Mouse (Mus musculus): Measurements from ENCODE around the gene Cldn14.
"Not testable (repeated sequence)": the region's sequence is repeated elsewhere in the genome, so short reads cannot be mapped to it uniquely, and the experiment has no call there.

The Cldn14 gene

DNA sequence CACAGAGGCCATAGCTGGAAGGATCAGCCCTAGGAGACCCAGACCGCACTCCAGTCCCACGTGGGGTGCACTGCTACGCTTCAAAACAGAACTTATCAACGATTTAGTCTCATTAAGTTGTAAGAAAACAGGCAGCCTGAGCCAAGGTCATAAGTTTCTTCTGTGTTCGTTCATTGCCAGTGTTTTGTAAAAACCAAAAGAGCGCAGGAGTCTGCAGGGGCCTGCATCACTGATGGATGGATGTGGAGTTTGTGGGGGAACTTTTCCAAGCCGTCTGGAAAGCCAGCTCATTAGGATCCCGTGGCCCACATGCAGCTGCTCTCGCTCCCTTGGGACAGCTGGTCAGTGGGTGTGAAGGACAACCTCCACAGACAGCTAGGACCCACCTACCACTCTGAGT lies 25.1 kb downstream of the Cldn14 start:
- no peaks in the 10 kb centered on the region for H3K27me3 ChIP-seq (ENCODE audit: insufficient read depth, low read length)

DNA sequence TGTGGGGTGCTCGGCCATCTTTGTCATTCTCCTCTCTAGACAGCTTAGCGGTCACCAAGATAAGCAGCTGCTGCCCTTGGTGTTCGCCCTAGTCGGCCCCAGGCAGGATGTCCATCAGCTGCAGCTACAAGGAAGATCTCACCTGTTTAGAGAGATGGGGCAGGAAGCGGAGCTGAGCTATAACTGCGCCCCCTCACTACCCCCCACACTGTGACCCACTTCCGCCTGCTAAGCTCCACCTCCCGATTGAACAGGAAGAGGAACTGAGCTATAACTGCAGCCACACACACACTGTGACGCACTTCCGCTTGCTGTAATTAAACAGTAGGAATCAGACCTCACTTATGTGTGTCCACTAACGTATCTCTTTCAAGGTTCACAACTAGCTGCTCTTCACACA lies 26.3 kb downstream of the Cldn14 start:
- H3K4me3 ChIP-seq (replicated peaks; ENCODE audit: low read length), result peak overlapping the region; percentile 65
- H3K4me1 ChIP-seq (replicated peaks; ENCODE audit: low read depth, low read length), result peaks cover 54% of the 10 kb centered on the region
- H3K27me3 ChIP-seq (ENCODE audit: insufficient read depth, low read length), result no peaks in the 10 kb centered on the region
- peaks cover 5% of the 10 kb centered on the region for H3K9me3 ChIP-seq (ENCODE audit: low read length)
- H3K36me3 ChIP-seq (ENCODE audit: insufficient read depth, low read length), result no peaks in the 10 kb centered on the region
- TF ChIP-seq NANOG (IDR thresholded peaks at IDR 0.05; ENCODE audit: borderline replicate concordance, low read length) (no peak), CTCF (conservative IDR thresholded peaks at IDR 0.05; ENCODE audit: low read length) (no peak), POU5F1 (IDR thresholded peaks at IDR 0.05; ENCODE audit: borderline replicate concordance, low read length) (no peak)

More for the DNA sequence above, 25.1 kb downstream of the Cldn14 start:
- TF ChIP-seq CTCF (conservative IDR thresholded peaks at IDR 0.05; ENCODE audit: low read length), result no peak
- TF ChIP-seq POU5F1 (IDR thresholded peaks at IDR 0.05; ENCODE audit: borderline replicate concordance, low read length), result no peak
- TF ChIP-seq NANOG (IDR thresholded peaks at IDR 0.05; ENCODE audit: borderline replicate concordance, low read length), result no peak
- H3K4me3 ChIP-seq (replicated peaks; ENCODE audit: low read length), result peak overlapping the region; percentile 65
- H3K9me3 ChIP-seq (ENCODE audit: low read length), result peaks cover 5% of the 10 kb centered on the region
- no peaks in the 10 kb centered on the region for H3K36me3 ChIP-seq (ENCODE audit: insufficient read depth, low read length)
- peaks cover 45% of the 10 kb centered on the region for H3K4me1 ChIP-seq (replicated peaks; ENCODE audit: low read depth, low read length)

DNA sequence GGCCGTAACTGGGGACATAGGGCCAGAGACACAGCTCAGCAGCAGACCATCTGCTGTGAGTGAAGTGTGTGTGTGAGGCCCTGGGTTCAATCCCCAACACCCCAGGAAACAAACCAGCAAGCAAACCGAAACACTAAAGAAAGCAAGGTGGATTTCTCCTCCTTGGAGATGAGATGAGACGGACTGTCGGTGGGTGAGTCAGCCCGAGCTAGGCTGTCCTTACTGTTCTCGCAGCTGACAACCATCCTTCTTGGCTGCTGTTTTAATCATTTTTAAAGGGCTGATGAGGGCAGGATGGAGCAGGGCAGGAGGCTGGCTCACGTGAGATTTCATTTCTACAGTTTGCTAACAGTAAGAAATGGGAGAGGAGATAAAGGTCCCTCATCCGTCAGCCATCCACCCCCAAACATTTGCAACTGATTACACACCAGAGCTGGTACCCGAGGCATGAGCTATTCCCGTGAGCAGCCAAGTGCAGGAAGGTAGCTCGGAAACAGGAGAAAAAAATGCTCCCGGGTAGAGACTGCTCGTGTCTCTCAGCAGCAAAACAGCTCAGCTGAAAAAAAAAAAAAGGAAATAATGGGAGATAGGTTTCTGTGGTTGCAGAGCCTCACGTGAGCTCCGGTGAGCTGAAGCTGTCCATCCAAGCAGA lies 27.3 kb downstream of the Cldn14 start:
- H3K4me3 ChIP-seq (replicated peaks; ENCODE audit: low read length), result 0 out of 2 replicates have a peak overlapping the region, but pooled peaks have one; percentile 65
- no peaks in the 10 kb centered on the region for H3K27me3 ChIP-seq (ENCODE audit: insufficient read depth, low read length)
- TF ChIP-seq NANOG (IDR thresholded peaks at IDR 0.05; ENCODE audit: borderline replicate concordance, low read length) (no peak), POU5F1 (IDR thresholded peaks at IDR 0.05; ENCODE audit: borderline replicate concordance, low read length) (no peak), CTCF (conservative IDR thresholded peaks at IDR 0.05; ENCODE audit: low read length) (no peak)
- H3K9me3 ChIP-seq (ENCODE audit: low read length), result peaks cover 7% of the 10 kb centered on the region
- no peaks in the 10 kb centered on the region for H3K36me3 ChIP-seq (ENCODE audit: insufficient read depth, low read length)
- H3K4me1 ChIP-seq (replicated peaks; ENCODE audit: low read depth, low read length), result peaks cover 55% of the 10 kb centered on the region

DNA sequence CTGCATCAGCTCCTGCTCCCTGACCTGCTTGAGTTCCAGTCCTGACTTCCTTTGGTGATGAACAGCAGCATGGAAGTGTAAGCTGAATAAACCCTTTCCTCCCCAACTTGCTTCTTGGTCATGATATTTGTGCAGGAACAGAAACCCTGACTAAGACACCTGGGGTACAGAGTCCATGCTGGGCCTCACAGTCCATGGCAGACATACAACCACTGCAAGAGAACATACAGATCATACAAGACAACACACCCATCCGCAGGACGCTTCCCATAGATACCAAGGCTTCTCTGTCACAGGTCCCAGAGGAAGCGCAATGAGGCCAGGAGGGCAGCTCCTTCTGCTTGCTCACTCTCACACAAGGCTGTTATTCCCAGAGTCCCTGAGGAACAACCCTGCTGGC lies 28.3 kb downstream of the Cldn14 start:
- Histone ChIP-seq H3K9me3 (ENCODE audit: low read length) (peaks cover 11% of the 10 kb centered on the region), H3K4me1 (replicated peaks; ENCODE audit: low read depth, low read length) (peaks cover 60% of the 10 kb centered on the region)
- not testable (repeated sequence) for H3K36me3 ChIP-seq (ENCODE audit: insufficient read depth, low read length); H3K27me3 ChIP-seq (ENCODE audit: insufficient read depth, low read length); H3K4me3 ChIP-seq (replicated peaks; ENCODE audit: low read length)

DNA sequence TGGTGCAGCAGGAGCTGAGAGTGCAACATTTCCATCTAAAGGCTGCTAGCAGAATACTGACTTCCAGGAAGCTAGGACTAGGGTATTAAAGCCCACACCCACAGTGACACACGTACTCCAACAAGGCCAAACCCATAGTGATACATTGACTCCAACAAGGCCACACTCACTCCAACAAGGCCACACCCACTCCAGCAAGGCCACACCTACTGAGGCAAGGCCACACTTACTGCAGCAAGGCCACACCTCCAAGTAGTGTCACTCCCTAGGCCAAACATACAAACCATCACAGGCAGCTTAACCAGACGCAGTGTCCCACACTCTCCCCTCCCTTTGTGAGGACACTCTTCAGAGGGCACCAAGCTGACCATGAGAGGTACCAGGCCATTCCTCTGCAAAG lies 29.3 kb downstream of the Cldn14 start:
- H3K4me3 ChIP-seq (replicated peaks; ENCODE audit: low read length), result 0 out of 2 replicates have a peak overlapping the region, but pooled peaks have one; percentile 52
- H3K4me1 ChIP-seq (replicated peaks; ENCODE audit: low read depth, low read length), result peaks cover 67% of the 10 kb centered on the region
- H3K27me3 ChIP-seq (ENCODE audit: insufficient read depth, low read length), result no peaks in the 10 kb centered on the region
- TF ChIP-seq POU5F1 (IDR thresholded peaks at IDR 0.05; ENCODE audit: borderline replicate concordance, low read length) (no peak), NANOG (IDR thresholded peaks at IDR 0.05; ENCODE audit: borderline replicate concordance, low read length) (no peak), CTCF (conservative IDR thresholded peaks at IDR 0.05; ENCODE audit: low read length) (no peak)
- H3K36me3 ChIP-seq (ENCODE audit: insufficient read depth, low read length), result no peaks in the 10 kb centered on the region
- H3K9me3 ChIP-seq (ENCODE audit: low read length), result peaks cover 7% of the 10 kb centered on the region; the same call in 1 of the 2 replicates

DNA sequence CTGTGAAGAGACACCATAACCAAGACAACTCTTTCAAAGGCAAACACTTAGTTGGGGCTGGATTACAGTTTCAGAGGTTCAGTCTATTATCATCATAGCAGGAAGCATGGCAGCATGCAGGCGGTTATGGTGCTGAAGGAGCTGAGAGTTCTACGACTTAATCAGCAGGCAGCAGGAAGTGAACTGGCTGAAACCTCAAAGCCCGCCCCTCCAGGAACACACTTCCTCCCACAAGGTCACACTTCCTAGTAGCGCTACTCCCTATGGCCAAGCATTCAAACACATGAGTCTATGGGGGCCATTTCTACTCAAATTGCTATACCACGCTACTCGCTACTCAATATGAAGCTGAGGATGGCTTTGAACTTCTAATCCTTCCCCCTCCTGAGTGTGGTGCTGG lies 31.1 kb downstream of the Cldn14 start:
- TF ChIP-seq CTCF (conservative IDR thresholded peaks at IDR 0.05; ENCODE audit: low read length) (no peak), POU5F1 (IDR thresholded peaks at IDR 0.05; ENCODE audit: borderline replicate concordance, low read length) (no peak), NANOG (IDR thresholded peaks at IDR 0.05; ENCODE audit: borderline replicate concordance, low read length) (no peak)
- H3K9me3 ChIP-seq (ENCODE audit: low read length), result peaks cover 7% of the 10 kb centered on the region; the same call in 1 of the 2 replicates
- H3K4me3 ChIP-seq (replicated peaks; ENCODE audit: low read length), result no peak overlapping the region
- H3K27me3 ChIP-seq (ENCODE audit: insufficient read depth, low read length), result no peaks in the 10 kb centered on the region
- H3K36me3 ChIP-seq (ENCODE audit: insufficient read depth, low read length), result no peaks in the 10 kb centered on the region
- H3K4me1 ChIP-seq (replicated peaks; ENCODE audit: low read depth, low read length), result peaks cover 67% of the 10 kb centered on the region

DNA sequence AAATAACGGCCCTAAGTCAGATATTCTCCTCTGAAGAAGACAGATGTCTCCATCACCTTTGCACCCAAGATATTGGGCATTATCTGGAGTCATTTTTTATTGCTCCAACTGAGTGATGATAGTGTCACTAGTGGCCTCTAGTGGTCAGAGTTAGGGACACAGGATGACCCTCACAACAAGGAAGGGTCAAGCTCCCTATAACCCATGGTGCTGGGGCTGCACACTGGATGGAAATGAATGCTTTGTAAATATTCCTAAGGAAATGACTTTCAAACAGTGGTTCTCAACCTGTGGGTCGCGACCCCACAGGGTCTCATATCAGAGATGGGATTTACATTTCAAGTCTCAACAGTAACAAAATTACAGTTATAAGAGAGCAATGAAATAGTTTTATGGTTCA lies 31.7 kb downstream of the Cldn14 start:
- Histone ChIP-seq H3K4me1 (replicated peaks; ENCODE audit: low read depth, low read length) (peaks cover 63% of the 10 kb centered on the region), H3K4me3 (replicated peaks; ENCODE audit: low read length) (no peak overlapping the region), H3K9me3 (ENCODE audit: low read length) (peaks cover 7% of the 10 kb centered on the region; the same call in 1 of the 2 replicates), H3K27me3 (ENCODE audit: insufficient read depth, low read length) (no peaks in the 10 kb centered on the region), H3K36me3 (ENCODE audit: insufficient read depth, low read length) (no peaks in the 10 kb centered on the region)
- peak; percentile 70 for TF ChIP-seq CTCF (conservative IDR thresholded peaks at IDR 0.05; ENCODE audit: low read length)
- no peak for TF ChIP-seq POU5F1 (IDR thresholded peaks at IDR 0.05; ENCODE audit: borderline replicate concordance, low read length)
- TF ChIP-seq NANOG (IDR thresholded peaks at IDR 0.05; ENCODE audit: borderline replicate concordance, low read length), result no peak

DNA sequence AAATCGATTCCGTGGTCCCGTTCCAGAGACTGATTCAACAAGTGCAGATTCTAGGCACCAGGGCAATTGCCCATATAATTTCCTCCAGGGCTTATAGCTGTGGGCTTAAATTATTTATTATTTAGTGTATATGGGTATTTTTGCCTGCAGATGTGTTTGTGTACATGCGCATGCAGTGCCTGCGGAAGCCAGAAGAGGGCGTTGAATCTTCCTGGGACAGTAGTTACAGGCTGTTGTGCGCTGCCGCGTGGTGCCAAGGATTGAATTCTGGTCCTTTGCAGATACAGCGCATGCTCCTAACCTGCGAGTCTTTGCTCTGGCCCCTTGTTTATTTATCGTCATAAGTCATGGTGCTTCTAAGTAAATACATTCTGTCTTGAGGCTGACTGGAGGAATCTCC lies 33.2 kb downstream of the Cldn14 start:
- peaks cover 7% of the 10 kb centered on the region; the same call in 1 of the 2 replicates for H3K9me3 ChIP-seq (ENCODE audit: low read length)

DNA sequence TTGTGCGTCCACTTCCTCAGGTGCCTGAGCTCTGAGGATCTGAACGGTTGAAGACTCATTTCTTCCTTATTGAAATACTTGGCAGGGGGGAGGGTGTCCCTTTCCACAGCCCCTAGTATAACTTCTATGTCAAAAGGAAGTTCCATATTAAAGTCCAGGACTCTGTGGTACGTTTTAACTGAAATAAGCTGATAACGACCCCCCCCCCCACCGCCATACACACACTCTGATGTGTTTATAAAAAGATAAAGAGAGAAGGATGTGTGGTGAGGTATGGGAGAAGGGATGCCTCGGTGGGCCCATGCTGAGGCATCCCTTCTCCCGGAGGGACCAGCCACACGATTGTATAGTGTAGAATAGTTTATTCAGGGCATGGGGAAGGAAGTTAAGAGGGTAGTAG lies 34.4 kb downstream of the Cldn14 start:
- no peaks in the 10 kb centered on the region for H3K27me3 ChIP-seq (ENCODE audit: insufficient read depth, low read length)
- H3K36me3 ChIP-seq (ENCODE audit: insufficient read depth, low read length), result no peaks in the 10 kb centered on the region
- peak overlapping the region; percentile 80 for H3K4me3 ChIP-seq (replicated peaks; ENCODE audit: low read length)
- peaks cover 49% of the 10 kb centered on the region for H3K4me1 ChIP-seq (replicated peaks; ENCODE audit: low read depth, low read length)
- TF ChIP-seq POU5F1 (IDR thresholded peaks at IDR 0.05; ENCODE audit: borderline replicate concordance, low read length), result no peak
- no peak for TF ChIP-seq NANOG (IDR thresholded peaks at IDR 0.05; ENCODE audit: borderline replicate concordance, low read length)
- H3K9me3 ChIP-seq (ENCODE audit: low read length), result peaks cover 7% of the 10 kb centered on the region; the same call in 1 of the 2 replicates

More for the DNA sequence above, 33.2 kb downstream of the Cldn14 start:
- Histone ChIP-seq H3K36me3 (ENCODE audit: insufficient read depth, low read length) (no peaks in the 10 kb centered on the region), H3K4me1 (replicated peaks; ENCODE audit: low read depth, low read length) (peaks cover 55% of the 10 kb centered on the region), H3K4me3 (replicated peaks; ENCODE audit: low read length) (peak overlapping the region; percentile 80), H3K27me3 (ENCODE audit: insufficient read depth, low read length) (no peaks in the 10 kb centered on the region)
- TF ChIP-seq CTCF (conservative IDR thresholded peaks at IDR 0.05; ENCODE audit: low read length), result peak; percentile 92
- no peak for TF ChIP-seq POU5F1 (IDR thresholded peaks at IDR 0.05; ENCODE audit: borderline replicate concordance, low read length)
- TF ChIP-seq NANOG (IDR thresholded peaks at IDR 0.05; ENCODE audit: borderline replicate concordance, low read length), result no peak

All from E14TG2a.4 (cell line).